Mouse (Mus musculus): ENCODE data around the gene Gm11146. TPM values are rescaled to one million over a fixed set of nuclear protein-coding genes. Genes with fewer than 3 reads are reported as not detected.

Gene Gm11146
- polyA plus RNA-seq (2012; rRNA removed): not detected in 2 replicates

GRCm38 (mm10) chr16:77601994-77602393 is at the start of gene Gm11146:
TSS of gene Gm11146 (minus strand) at chr16:77602094.

